Mouse (Mus musculus) forebrain, embryonic 15.5 days (tissue): ENCODE data around the gene Mcrs1. TPM values are rescaled to one million over a fixed set of nuclear protein-coding genes. Genes with fewer than 3 reads are reported as not detected.
"Not testable (repeated sequence)": the region's sequence is repeated elsewhere in the genome, so short reads cannot be mapped to it uniquely, and the experiment has no call there.

ENCODE experiments used
- ATAC-seq: fragments of 200-750 bp; cut with Nextera tagmentation; replicated peaks from 2 replicates; pipeline ENCODE4 v1.8.0; 2017; ENCODE audit warnings: mild to moderate bottlenecking, moderate TSS enrichment, moderate library complexity
- H3K27ac ChIP-seq: fragments of 300-500 bp; sonication (generic); replicated peaks from 2 replicates; pipeline ENCODE4 v1.5.1; 2015; ENCODE audit warnings: mild to moderate bottlenecking, inconsistent platforms
- H3K27me3 ChIP-seq: fragments of 300-500 bp; sonication (generic); 2 replicates; pipeline ENCODE4 v1.6.1; 2015; ENCODE audit warnings: inconsistent platforms
- H3K36me3 ChIP-seq: fragments of 300-500 bp; sonication (generic); 2 replicates; pipeline ENCODE4 v1.6.1; 2015; ENCODE audit warnings: mild to moderate bottlenecking, inconsistent platforms
- H3K4me1 ChIP-seq: fragments of 300-500 bp; sonication (generic); 2 replicates; pipeline ENCODE4 v1.6.1; 2015; ENCODE audit warnings: inconsistent platforms
- H3K4me2 ChIP-seq: fragments of 300-500 bp; sonication (generic); replicated peaks from 2 replicates; pipeline ENCODE4 v1.6.1; 2015; ENCODE audit warnings: mild to moderate bottlenecking, inconsistent platforms
- H3K4me3 ChIP-seq: fragments of 300-500 bp; sonication (generic); 2 replicates; pipeline ENCODE4 v1.5.1; 2015; ENCODE audit warnings: mild to moderate bottlenecking, inconsistent platforms
- H3K9ac ChIP-seq: fragments of 300-500 bp; sonication (generic); replicated peaks from 2 replicates; pipeline ENCODE4 v1.6.1; 2015; ENCODE audit warnings: mild to moderate bottlenecking, inconsistent platforms
- H3K9me3 ChIP-seq: fragments of 300-500 bp; sonication (generic); 2 replicates; pipeline ENCODE4 v1.6.1; 2016; ENCODE audit warnings: inconsistent platforms
- WGBS: fragments of 180-500 bp; shearing (Covaris S2); methylation state at CpG from one replicate; pipeline ENCODE4 v1.1.7; 2015; ENCODE audit warnings: mixed read lengths; 5-methylcytosine and 5-hydroxymethylcytosine counted together
- polyA plus RNA-seq: library from polyadenylated mRNA; unstranded; fragments of >200 nt; fragmentation: Nextera tagmentation; extraction: Ambion mirVana; gene quantifications from 2 replicates; pipeline ENCODE4 v1.2.1, GENCODE M21; 2015

Gene Mcrs1
- polyA plus RNA-seq, 1 experiment from 2014 or later = 209 TPM

DNA sequence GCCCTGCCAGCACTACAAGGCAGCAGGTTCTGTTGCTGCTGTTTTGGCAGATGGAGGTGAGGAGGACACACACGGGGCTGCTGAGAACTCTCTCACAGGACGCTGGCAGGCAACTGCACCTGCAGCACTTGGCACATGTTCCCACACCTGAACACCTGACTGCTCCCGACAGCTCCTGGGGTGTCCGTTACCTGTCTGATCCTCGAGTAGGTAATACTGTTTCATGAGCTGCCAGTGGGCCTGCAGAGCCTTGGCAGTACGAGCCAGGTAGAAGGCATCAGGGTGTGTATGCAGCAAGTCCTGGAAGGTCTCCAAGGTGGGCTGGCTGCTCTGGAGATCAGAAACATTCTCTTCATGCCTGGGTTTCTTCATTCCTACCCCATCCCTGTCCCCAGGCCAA, 5.0 kb downstream of the Mcrs1 start:
- not testable (repeated sequence) for H3K9ac ChIP-seq, H3K27ac ChIP-seq, H3K27me3 ChIP-seq, H3K4me3 ChIP-seq, ATAC-seq, H3K4me2 ChIP-seq, H3K9me3 ChIP-seq
- H3K4me1 ChIP-seq = peaks cover 11% of the 10 kb centered on the region
- 86% methylated on average over 6 of the region's 6 CpGs for WGBS
- H3K36me3 ChIP-seq = peaks cover 56% of the 10 kb centered on the region

DNA sequence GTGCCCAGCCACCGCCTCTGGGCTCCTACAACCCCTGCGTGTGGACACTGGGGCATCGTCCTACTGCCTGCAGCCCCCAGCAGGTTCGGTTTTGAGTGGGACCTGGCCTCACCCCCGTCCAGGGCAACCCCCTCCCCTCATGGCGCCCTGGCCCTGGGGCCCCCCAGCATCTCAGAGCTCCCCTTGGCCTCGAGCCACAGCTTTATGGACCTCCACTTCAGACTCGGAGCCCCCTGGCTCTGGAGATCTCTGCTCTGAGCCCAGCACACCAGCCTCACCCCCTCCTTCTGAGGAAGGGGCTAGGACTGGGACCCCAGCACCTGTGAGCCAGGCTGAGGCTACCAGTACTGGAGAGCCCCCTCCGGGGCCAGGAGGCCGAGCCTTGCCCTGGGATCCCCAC, 9.7 kb downstream of the Mcrs1 start:
- ATAC-seq = no peak
- no peak overlapping the region for H3K4me2 ChIP-seq
- no peaks in the 10 kb centered on the region for H3K4me1 ChIP-seq
- no peaks in the 10 kb centered on the region for H3K9me3 ChIP-seq
- H3K4me3 ChIP-seq = no peak overlapping the region
- WGBS = 96% methylated on average over 10 of the region's 10 CpGs
- no peak overlapping the region for H3K9ac ChIP-seq
- H3K36me3 ChIP-seq = peaks cover 53% of the 10 kb centered on the region
- H3K27me3 ChIP-seq = no peaks in the 10 kb centered on the region
- no peak overlapping the region for H3K27ac ChIP-seq

DNA sequence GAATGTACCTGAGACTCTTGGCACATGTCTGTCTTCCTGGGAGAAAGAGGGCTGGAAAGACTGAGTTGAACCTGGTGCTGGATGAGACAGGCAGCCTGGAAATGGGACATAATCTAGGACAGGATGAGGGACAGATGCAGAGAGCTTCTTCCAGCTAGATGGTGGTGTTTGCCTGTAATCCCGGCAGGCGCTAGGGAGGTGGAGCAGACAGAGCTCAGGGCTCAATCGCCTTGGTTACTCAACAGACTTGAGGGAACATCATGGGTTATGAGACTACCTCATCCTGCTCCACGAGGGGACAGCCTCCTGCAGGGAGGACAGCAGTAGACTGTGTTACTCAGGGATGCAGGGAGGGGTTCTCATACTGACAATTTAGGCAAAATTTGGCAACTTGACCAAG, 10.5 kb downstream of the Mcrs1 start:
- Histone ChIP-seq H3K4me3 (no peak overlapping the region), H3K9ac (no peak overlapping the region), H3K36me3 (peaks cover 47% of the 10 kb centered on the region), H3K27ac (no peak overlapping the region), H3K27me3 (no peaks in the 10 kb centered on the region), H3K9me3 (no peaks in the 10 kb centered on the region), H3K4me1 (no peaks in the 10 kb centered on the region), H3K4me2 (no peak overlapping the region)
- 74% methylated on average over 4 of the region's 4 CpGs for WGBS
- ATAC-seq = no peak

DNA sequence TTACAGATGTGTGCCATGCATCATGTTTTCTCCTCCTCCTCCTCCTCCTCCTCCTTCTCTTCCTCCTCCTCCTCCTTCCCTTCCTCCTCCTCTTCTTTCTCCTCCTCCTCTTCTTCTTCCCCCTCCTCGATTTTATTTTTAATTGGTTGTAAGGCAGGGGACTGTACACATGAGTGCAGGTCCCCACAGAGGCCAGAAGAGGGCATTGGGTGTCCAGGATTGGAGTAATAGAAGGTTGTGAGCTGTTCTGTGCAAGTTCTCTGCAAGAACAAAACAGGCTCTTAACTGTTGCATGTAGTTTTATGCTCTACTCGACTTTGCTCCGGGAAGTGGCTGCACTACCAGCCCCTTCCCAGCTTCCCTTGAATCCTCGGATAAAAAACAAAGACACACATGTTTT, 11.6 kb downstream of the Mcrs1 start:
- Histone ChIP-seq H3K27me3 (no peaks in the 10 kb centered on the region), H3K4me3 (no peak overlapping the region), H3K9me3 (no peaks in the 10 kb centered on the region), H3K27ac (no peak overlapping the region), H3K4me2 (no peak overlapping the region), H3K4me1 (no peaks in the 10 kb centered on the region), H3K36me3 (peaks cover 37% of the 10 kb centered on the region), H3K9ac (no peak overlapping the region)
- ATAC-seq = no peak
- WGBS = 67% methylated on average over 4 of the region's 4 CpGs

DNA sequence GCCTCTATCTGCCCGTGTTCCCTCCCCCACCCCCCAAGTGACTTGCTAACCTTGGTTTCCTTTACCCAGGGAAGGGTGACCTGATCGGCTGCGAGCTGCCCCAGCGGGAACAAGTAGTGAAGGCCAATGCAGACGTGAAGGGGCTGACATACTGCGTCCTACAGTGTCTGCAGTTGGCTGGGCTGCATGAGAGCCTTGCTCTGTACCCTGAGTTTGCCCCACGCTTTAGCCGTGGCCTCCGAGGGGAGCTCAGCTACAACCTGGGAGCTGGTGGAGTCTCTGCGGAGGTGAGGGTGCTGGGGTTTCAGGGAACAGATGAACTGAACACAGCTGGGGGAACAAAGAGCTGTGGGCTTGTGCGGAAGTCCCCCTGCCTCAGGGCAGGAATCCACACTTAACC, 13.8 kb downstream of the Mcrs1 start:
- Histone ChIP-seq H3K27me3 (no peaks in the 10 kb centered on the region), H3K36me3 (peaks cover 17% of the 10 kb centered on the region), H3K4me1 (no peaks in the 10 kb centered on the region), H3K9ac (no peak overlapping the region), H3K4me3 (no peak overlapping the region), H3K4me2 (no peak overlapping the region), H3K27ac (no peak overlapping the region), H3K9me3 (no peaks in the 10 kb centered on the region)
- no peak for ATAC-seq
- 63% methylated on average over 11 of the region's 11 CpGs for WGBS

DNA sequence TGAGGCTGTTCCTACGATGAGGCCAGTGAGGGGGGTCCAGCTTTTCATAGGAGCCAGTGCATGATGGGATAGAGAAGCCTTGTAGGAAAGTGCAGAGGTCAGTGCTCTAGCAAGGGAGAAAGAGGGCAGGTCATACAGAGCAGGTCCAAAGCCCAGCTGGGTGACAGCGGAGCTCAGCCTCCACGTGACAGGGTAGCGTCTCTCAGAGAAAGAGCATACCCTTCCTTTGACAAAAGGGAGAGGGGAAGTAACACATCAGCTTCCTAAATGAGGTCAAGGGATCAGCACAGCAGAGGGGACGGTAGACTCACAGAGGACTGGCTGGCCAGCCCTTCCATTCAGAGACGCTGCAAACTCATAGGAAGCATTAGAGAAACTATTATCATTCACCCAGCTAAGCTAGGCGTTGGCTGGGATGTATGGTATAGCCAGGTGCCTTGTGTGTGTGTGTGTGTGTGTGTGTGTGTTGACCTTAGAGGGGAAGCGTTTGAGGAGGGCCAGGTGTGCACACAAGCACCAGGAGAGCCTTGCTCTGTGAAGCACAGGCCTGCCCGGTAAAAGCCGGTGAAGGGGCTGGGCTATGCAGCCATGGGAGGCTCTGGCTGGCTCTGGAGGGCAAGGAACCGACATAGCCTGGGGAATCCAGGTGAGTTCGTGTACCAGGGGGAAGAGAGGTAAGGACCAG, 17.3 kb downstream of the Mcrs1 start:
- Histone ChIP-seq H3K36me3 (no peaks in the 10 kb centered on the region), H3K4me2 (no peak overlapping the region), H3K4me3 (no peak overlapping the region), H3K4me1 (no peaks in the 10 kb centered on the region), H3K27me3 (peaks cover 5% of the 10 kb centered on the region; the same call in 1 of the 2 replicates), H3K27ac (no peak overlapping the region), H3K9ac (no peak overlapping the region), H3K9me3 (no peaks in the 10 kb centered on the region)
- WGBS = 57% methylated on average over 12 of the region's 12 CpGs
- ATAC-seq = no peak

DNA sequence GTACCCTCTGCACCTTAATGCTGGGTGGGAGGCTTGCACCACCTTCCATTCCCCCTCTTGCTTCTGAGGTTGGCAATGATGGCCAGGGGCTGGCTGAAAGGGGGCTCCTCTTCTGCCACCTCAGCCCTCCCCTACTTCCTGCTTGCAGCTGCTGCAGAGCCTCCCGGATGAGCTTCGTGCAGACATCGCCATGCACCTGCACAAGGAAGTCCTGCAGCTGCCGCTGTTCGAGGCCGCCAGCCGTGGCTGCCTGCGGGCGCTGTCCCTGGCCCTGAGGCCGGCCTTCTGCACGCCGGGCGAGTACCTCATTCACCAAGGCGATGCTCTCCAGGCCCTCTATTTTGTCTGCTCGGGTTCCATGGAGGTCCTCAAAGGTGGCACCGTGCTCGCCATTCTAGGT, 18.0 kb downstream of the Mcrs1 start:
- no peaks in the 10 kb centered on the region for H3K4me1 ChIP-seq
- H3K9me3 ChIP-seq = no peaks in the 10 kb centered on the region
- H3K27ac ChIP-seq = no peak overlapping the region
- 70% methylated on average over 17 of the region's 17 CpGs for WGBS
- no peak overlapping the region for H3K4me2 ChIP-seq
- no peak overlapping the region for H3K4me3 ChIP-seq
- H3K36me3 ChIP-seq = no peaks in the 10 kb centered on the region
- ATAC-seq = no peak
- no peak overlapping the region for H3K9ac ChIP-seq
- H3K27me3 ChIP-seq = peaks cover 13% of the 10 kb centered on the region; the same call in 1 of the 2 replicates

DNA sequence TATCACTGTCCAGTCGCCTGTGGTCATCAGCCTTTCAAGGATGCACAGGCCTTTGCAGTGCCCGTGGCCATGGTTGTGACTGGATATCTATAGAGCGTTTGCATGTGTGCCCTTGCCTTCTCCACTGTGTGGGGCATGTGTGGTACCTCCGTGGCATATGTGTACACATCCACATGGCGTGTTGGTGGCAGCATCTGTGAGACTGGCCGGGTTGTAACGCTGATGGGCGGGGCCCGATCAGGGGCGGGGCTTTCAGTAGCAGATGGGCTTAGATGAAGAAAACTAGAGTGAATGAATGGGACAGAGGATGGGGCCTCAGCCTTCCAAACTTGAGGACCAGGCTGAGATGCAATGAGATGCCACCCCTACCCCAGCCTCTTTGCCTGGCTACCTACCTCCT, 19.8 kb downstream of the Mcrs1 start:
- no peak overlapping the region for H3K27ac ChIP-seq
- no peaks in the 10 kb centered on the region for H3K9me3 ChIP-seq
- no peaks in the 10 kb centered on the region for H3K4me1 ChIP-seq
- no peak overlapping the region for H3K4me2 ChIP-seq
- 68% methylated on average over 10 of the region's 10 CpGs for WGBS
- peaks cover 30% of the 10 kb centered on the region for H3K27me3 ChIP-seq
- H3K36me3 ChIP-seq = no peaks in the 10 kb centered on the region
- no peak overlapping the region for H3K4me3 ChIP-seq
- no peak for ATAC-seq
- H3K9ac ChIP-seq = no peak overlapping the region

DNA sequence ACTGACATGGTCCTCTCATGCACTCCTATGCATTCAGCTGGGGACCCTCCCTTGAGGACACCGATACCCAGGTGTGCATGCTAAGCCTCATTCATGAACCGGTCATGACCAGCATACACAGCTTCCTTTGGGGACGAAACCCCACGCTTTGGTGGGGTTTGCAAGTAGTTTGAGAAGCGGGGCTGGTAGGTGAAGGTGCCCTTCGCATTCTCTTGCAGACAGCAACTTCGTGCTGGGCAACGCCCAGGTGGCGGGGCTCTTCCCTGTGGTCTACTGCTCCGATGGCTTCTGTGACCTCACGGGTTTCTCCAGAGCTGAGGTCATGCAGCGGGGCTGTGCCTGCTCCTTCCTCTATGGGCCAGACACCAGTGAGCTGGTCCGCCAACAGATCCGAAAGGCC, 25.7 kb downstream of the Mcrs1 start:
- Histone ChIP-seq H3K9me3 (no peaks in the 10 kb centered on the region), H3K4me1 (peaks cover 44% of the 10 kb centered on the region), H3K27ac (peak overlapping the region; percentile 57), H3K9ac (no peak overlapping the region; the same call in 1 of the 2 replicates), H3K4me2 (peak overlapping the region; percentile 73), H3K27me3 (peaks cover 83% of the 10 kb centered on the region), H3K36me3 (no peaks in the 10 kb centered on the region), H3K4me3 (peak overlapping the region; percentile 47)
- 17% methylated on average over 14 of the region's 14 CpGs for WGBS
- no peak for ATAC-seq

DNA sequence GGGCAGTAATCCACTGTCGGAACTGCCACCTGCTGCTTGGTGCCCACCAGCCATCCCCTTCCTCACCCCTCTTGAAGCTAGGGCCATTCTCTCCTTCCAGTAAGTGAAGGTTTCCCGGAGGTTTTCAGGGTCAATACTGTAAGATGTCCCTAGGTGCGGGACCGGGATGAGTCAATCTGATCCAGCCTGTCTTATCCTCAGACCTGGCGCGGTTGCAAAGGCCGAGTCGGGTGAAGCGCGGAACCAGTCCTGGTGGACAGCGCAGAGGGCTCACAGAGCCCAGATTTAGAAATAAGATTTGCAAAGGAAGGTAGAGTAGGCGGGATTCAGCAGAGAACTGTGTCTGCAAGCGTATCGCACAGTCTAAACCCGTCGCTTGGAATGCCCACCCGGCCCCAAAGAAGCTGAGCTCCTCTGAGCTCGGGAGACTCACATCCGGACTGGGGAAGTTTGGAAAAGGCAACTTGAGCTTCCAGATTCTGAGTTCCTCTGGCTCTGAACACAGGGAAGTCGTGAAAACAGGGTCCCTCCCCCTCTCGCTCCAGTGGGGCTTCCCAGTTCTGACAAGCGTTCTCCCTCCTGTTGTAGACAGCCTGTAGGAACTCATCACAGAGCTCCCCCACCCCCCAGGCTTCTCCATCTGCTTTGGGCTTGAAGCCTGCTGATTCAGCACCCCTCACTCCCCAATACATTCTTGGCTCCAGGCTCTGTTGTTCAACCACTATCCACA, 26.5 kb downstream of the Mcrs1 start:
- WGBS = under 1% methylated on average over 22 of the region's 22 CpGs
- Histone ChIP-seq H3K27me3 (peaks cover 85% of the 10 kb centered on the region), H3K4me3 (peak overlapping the region; percentile 47), H3K36me3 (no peaks in the 10 kb centered on the region), H3K4me1 (peaks cover 44% of the 10 kb centered on the region), H3K4me2 (peak overlapping the region; percentile 73), H3K9me3 (no peaks in the 10 kb centered on the region), H3K27ac (peak overlapping the region; percentile 57), H3K9ac (no peak overlapping the region; the same call in 1 of the 2 replicates)
- peak; percentile 78 for ATAC-seq

DNA sequence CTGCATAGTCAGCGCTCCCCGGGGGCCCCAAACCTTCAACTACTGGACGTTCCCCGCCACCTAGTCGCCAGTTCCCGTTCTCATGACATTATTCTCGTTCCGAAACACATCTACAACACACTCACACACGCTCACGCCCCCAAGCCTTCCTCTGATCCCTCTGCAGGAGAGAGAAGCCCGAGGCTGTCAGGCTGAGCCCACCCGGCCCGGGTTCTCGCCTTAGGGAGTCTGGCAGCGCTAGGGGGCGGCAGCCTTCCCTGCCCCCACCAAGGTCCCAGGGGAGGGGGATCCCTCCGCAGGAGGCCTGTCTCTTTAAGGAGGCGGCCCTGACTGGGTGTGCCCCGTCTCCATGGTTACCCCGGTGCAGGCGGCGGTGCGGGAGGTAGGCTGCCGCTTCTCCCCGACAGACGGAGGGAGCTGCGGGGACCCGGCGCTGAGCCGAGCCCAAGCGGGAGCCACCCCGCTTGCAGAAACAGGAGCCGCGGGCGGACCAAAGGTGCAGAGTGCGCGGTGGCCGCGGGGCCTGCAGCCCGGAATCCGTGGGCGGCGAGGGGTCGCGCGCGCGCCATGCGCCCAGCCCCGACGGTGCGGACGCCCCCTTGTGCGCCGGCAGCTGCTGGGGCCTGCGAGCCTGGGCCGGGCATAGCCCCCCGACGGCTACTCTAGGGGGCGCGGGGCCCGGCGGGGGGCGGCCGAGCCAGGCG, 27.4 kb downstream of the Mcrs1 start, which contains the start of gene Kcnh3:
Gene Kcnh3, plus strand, starts transcription at position 654 of the 704 bp plus-strand sequence.
- Histone ChIP-seq H3K9ac (peak within 1 kb of the TSS; percentile 36), H3K4me2 (peak within 1 kb of the TSS; percentile 73), H3K4me3 (peak within 1 kb of the TSS; percentile 47), H3K36me3 (no peaks in the 10 kb centered on the region), H3K9me3 (no peaks in the 10 kb centered on the region), H3K27ac (peak within 1 kb of the TSS; percentile 57), H3K27me3 (peaks cover 87% of the 10 kb centered on the region), H3K4me1 (peaks cover 44% of the 10 kb centered on the region)
- WGBS = under 1% methylated on average over 61 of the region's 66 CpGs
- ATAC-seq = peak; percentile 68

DNA sequence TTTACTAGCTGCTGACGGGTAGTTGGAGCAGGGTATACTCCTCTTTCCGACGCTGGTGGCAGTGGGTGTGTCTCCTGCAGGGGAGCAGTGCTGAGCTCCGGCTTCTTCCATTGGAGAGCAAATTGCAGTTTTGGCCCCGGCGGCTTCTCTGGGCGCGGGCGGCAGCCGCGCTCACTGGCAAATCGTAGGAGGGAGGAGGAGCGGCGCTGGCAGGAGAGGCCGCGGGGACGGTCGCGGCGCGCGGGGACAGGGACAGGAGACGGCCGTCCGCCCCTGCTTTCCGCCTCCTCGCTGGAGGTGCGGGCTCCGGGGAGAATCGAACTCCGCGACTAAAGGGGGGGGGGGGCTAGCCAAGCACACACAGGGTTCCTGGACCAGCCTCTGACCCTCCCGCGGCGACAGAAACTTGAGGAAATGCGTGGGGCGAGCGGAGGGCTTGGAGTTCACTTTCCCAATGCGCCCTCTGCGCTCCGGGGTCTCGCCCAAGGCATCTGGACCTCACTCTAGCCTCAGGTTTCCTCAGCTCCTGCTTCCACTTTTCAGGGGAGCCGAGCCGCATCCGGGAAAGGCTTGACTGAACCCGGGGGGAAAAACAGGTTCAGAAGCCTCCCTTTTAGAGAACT, 28.1 kb downstream of the Mcrs1 start:
- Histone ChIP-seq H3K27me3 (peaks cover 82% of the 10 kb centered on the region), H3K9ac (peak overlapping the region; percentile 36), H3K27ac (no peak overlapping the region), H3K4me2 (peak overlapping the region; percentile 73), H3K9me3 (no peaks in the 10 kb centered on the region), H3K36me3 (no peaks in the 10 kb centered on the region), H3K4me3 (peak overlapping the region; percentile 47), H3K4me1 (peaks cover 44% of the 10 kb centered on the region)
- WGBS = under 1% methylated on average over 44 of the region's 46 CpGs
- no peak for ATAC-seq
